Mouse (Mus musculus): ENCODE results near the gene Ghdc. TPM values are rescaled to one million over a fixed set of nuclear protein-coding genes. Genes with fewer than 3 reads are reported as not detected.

Gene Ghdc
- 1 to 10 TPM; 5.0 to 6.5 TPM for polyA plus RNA-seq (2017; shearing (Covaris generic))

GRCm38 (mm10) chr11:100770646-100771408 is at the start of gene Ghdc:
Gene Ghdc (minus strand): TSS chr11:100770957.

GRCm38 (mm10) chr11:100762831-100763230 is 7.9 kb downstream of the Ghdc start, which contains the start of gene Hcrt:
Gene Hcrt (minus strand): TSS chr11:100762931.

GRCm38 (mm10) chr11:100759611-100760233 is 11.0 kb downstream of the Ghdc start, which contains the start of gene Kcnh4:
Gene Kcnh4 (minus strand): TSS chr11:100759942.

GRCm38 (mm10) chr11:100738066-100738604 is 32.6 kb downstream of the Ghdc start, which contains the start of gene Rab5c:
Gene Rab5c (minus strand): TSS chr11:100738215.

Other genes with a start within 250 kb of the Ghdc start
- gene Acly, start 243.0 kb downstream of the Ghdc start, polyA plus RNA-seq (2017; shearing (Covaris generic)), result 100 to 1,000 TPM; 128 to 142 TPM
- gene Ttc25, start 225.3 kb downstream of the Ghdc start, polyA plus RNA-seq (2017; shearing (Covaris generic)), result 1 to 10 TPM in 1 of 2 experiments, under 1 TPM in 1; 0.58 to 2.0 TPM
- 100 to 1,000 TPM; 306 to 325 TPM for gene Cnp, start 196.1 kb downstream of the Ghdc start, polyA plus RNA-seq (2017; shearing (Covaris generic))
- 10 to 100 TPM; 25.2 to 36.7 TPM for gene Nkiras2, start 151.7 kb downstream of the Ghdc start, polyA plus RNA-seq (2017; shearing (Covaris generic))
- 100 to 1,000 TPM; 552 to 587 TPM for gene Dnajc7, start 150.8 kb downstream of the Ghdc start, polyA plus RNA-seq (2017; shearing (Covaris generic))
- gene Zfp385c, start 78.5 kb downstream of the Ghdc start, polyA plus RNA-seq (2017; shearing (Covaris generic)), result 1 to 10 TPM in 1 of 2 experiments, under 1 TPM in 1; 0.24 to 1.2 TPM
- 10 to 100 TPM; 13.0 to 26.1 TPM for gene Dhx58, start 66.7 kb downstream of the Ghdc start, polyA plus RNA-seq (2017; shearing (Covaris generic))
- gene Kat2a, start 58.5 kb downstream of the Ghdc start, polyA plus RNA-seq (2017; shearing (Covaris generic)), result 10 to 100 TPM; 62.5 to 65.3 TPM
- gene Hspb9, start 57.1 kb downstream of the Ghdc start, polyA plus RNA-seq (2017; shearing (Covaris generic)), result under 1 TPM; 0.58 to 0.80 TPM
- gene Rab5c, start 32.7 kb downstream of the Ghdc start, polyA plus RNA-seq (2017; shearing (Covaris generic)), result 10 to 100 TPM; 34.0 to 50.8 TPM
- under 1 TPM; 0.61 to 0.86 TPM for gene Kcnh4, start 11.0 kb downstream of the Ghdc start, polyA plus RNA-seq (2017; shearing (Covaris generic))
- not detected for gene Hcrt, start 8.0 kb downstream of the Ghdc start, polyA plus RNA-seq (2017; shearing (Covaris generic))
- gene Stat5b, start 79.8 kb upstream of the Ghdc start, polyA plus RNA-seq (2017; shearing (Covaris generic)), result 100 to 1,000 TPM; 119 to 160 TPM
- gene Stat5a, start 88.4 kb upstream of the Ghdc start, polyA plus RNA-seq (2017; shearing (Covaris generic)), result 10 to 100 TPM; 67.9 to 84.1 TPM
- 100 to 1,000 TPM; 233 to 234 TPM for gene Stat3, start 168.6 kb upstream of the Ghdc start, polyA plus RNA-seq (2017; shearing (Covaris generic))
- under 1 TPM; 0.32 to 0.83 TPM for gene Cavin1, start 199.9 kb upstream of the Ghdc start, polyA plus RNA-seq (2017; shearing (Covaris generic))
- 1 to 10 TPM; 8.9 to 9.8 TPM for gene Atp6v0a1, start 238.5 kb upstream of the Ghdc start, polyA plus RNA-seq (2017; shearing (Covaris generic))